Mouse (Mus musculus) hindbrain, postnatal 0 days (tissue): ENCODE measurements around the gene Tet1. TPM values are rescaled to one million over a fixed set of nuclear protein-coding genes. Genes with fewer than 3 reads are reported as not detected.
A peak's percentile ranks its signal among the peaks of the same experiment; 100 is the strongest.

ENCODE experiments used
- ATAC-seq: fragments of 200-750 bp; cut with Nextera tagmentation; 2 replicates; pipeline ENCODE4 v1.8.0; 2017; ENCODE audit warnings: mild to moderate bottlenecking, moderate TSS enrichment, moderate library complexity
- DNase-seq: peaks from one replicate; pipeline ENCODE4 v3.0.0-alpha.2; 2015; ENCODE audit warnings: low spot score
- H3K27ac ChIP-seq: fragments of 300-500 bp; sonication (generic); 2 replicates; pipeline ENCODE4 v1.5.1; 2014; ENCODE audit warnings: mild to moderate bottlenecking
- H3K27me3 ChIP-seq: fragments of 300-500 bp; sonication (generic); 2 replicates; pipeline ENCODE4 v1.6.1; 2014; ENCODE audit warnings: low read length, mixed read lengths; ENCODE audit not compliant: insufficient read depth
- H3K36me3 ChIP-seq: fragments of 300-500 bp; sonication (generic); 2 replicates; pipeline ENCODE4 v1.6.1; 2014; ENCODE audit warnings: low read length, mixed read lengths; ENCODE audit not compliant: insufficient read depth
- H3K4me1 ChIP-seq: fragments of 300-500 bp; sonication (generic); 2 replicates; pipeline ENCODE4 v1.6.1; 2014; ENCODE audit warnings: antibody characterized with exemption, low read length, mixed read lengths; ENCODE audit not compliant: insufficient read depth
- H3K4me2 ChIP-seq: fragments of 300-500 bp; sonication (generic); 2 replicates; pipeline ENCODE4 v1.6.1; 2014; ENCODE audit warnings: low read depth, mild to moderate bottlenecking, low read length, moderate library complexity, mixed read lengths
- H3K4me3 ChIP-seq: fragments of 300-500 bp; sonication (generic); 2 replicates; pipeline ENCODE4 v1.5.1; 2014; ENCODE audit warnings: low read length
- H3K9ac ChIP-seq: fragments of 300-500 bp; sonication (generic); replicated peaks from 2 replicates; pipeline ENCODE4 v1.6.1; 2014; ENCODE audit warnings: mild to moderate bottlenecking, low read length, moderate library complexity, mixed read lengths
- H3K9me3 ChIP-seq: fragments of 300-500 bp; sonication (generic); 2 replicates; pipeline ENCODE4 v1.6.1; 2016; ENCODE audit warnings: low read length, mixed read lengths
- CTCF ChIP-seq: IDR thresholded peaks from 2 replicates; pipeline ENCODE4 v1.5.1; 2016; ENCODE audit warnings: antibody characterized with exemption, control low read depth, low read depth
- WGBS: fragments of 180-500 bp; shearing (Covaris S2); extraction: QIAGEN DNeasy Blood & Tissue Kit; methylation state at CpG from one replicate; pipeline ENCODE4 v1.1.7; 2014; 5-methylcytosine and 5-hydroxymethylcytosine counted together
- polyA plus RNA-seq: library from polyadenylated mRNA; unstranded; fragments of >200 nt; fragmentation: Nextera tagmentation; extraction: Ambion mirVana; gene quantifications from 2 replicates; pipeline ENCODE4 v1.2.1, GENCODE M21; 2015
- total RNA-seq: library from RNA; depleted of rRNA; stranded (reverse); fragments of >200 nt; gene quantifications from 2 replicates; pipeline ENCODE4 v1.2.3, GENCODE M21; 2014

Gene Tet1
- total and polyA plus RNA-seq, 2 experiments from 2014 or later = 32.2 to 39.5 TPM

- H3K9me3 ChIP-seq = no peaks in the 10 kb centered on the region
- H3K27me3 ChIP-seq = no peaks in the 10 kb centered on the region
- H3K27ac ChIP-seq = no peak overlapping the region
- no peaks in the 10 kb centered on the region for H3K36me3 ChIP-seq
- H3K4me1 ChIP-seq = no peaks in the 10 kb centered on the region
- WGBS = 97% methylated on average over 4 of the region's 4 CpGs
- H3K4me3 ChIP-seq = no peak overlapping the region
- H3K9ac ChIP-seq = no peak overlapping the region
- H3K4me2 ChIP-seq = no peak overlapping the region
- TF ChIP-seq CTCF = no peak
- no peak for DNase-seq
- ATAC-seq = no peak
These were observed 8.7 kb downstream of the Tet1 start for GRCm38 (mm10) chr10:62900144-62900543.

GRCm38 (mm10) chr10:62898061-62898460, 10.7 kb downstream of the Tet1 start:
- H3K4me1 ChIP-seq = no peaks in the 10 kb centered on the region
- no peak for TF ChIP-seq CTCF
- no peaks in the 10 kb centered on the region for H3K9me3 ChIP-seq
- H3K27ac ChIP-seq = no peak overlapping the region
- no peaks in the 10 kb centered on the region for H3K36me3 ChIP-seq
- H3K4me2 ChIP-seq = no peak overlapping the region
- H3K4me3 ChIP-seq = no peak overlapping the region
- H3K27me3 ChIP-seq = no peaks in the 10 kb centered on the region
- ATAC-seq (no peak), DNase-seq (no peak)
- H3K9ac ChIP-seq = no peak overlapping the region
- WGBS = 89% methylated on average over 2 of the region's 2 CpGs

- H3K27me3 ChIP-seq = no peaks in the 10 kb centered on the region
- H3K36me3 ChIP-seq = no peaks in the 10 kb centered on the region
- TF ChIP-seq CTCF = no peak
- H3K4me3 ChIP-seq = no peak overlapping the region
- ATAC-seq = no peak
- WGBS = 95% methylated on average over 3 of the region's 3 CpGs
- no peaks in the 10 kb centered on the region for H3K9me3 ChIP-seq
- no peak overlapping the region for H3K9ac ChIP-seq
- no peak overlapping the region for H3K27ac ChIP-seq
- H3K4me1 ChIP-seq = no peaks in the 10 kb centered on the region
- DNase-seq = no peak
- no peak overlapping the region for H3K4me2 ChIP-seq
These were observed 11.4 kb downstream of the Tet1 start for GRCm38 (mm10) chr10:62897437-62897836.

- WGBS = 73% methylated on average over 4 of the region's 4 CpGs
- TF ChIP-seq CTCF = peak; percentile 38
- Histone ChIP-seq H3K27ac (no peak overlapping the region), H3K4me2 (no peak overlapping the region), H3K36me3 (no peaks in the 10 kb centered on the region), H3K4me1 (no peaks in the 10 kb centered on the region), H3K27me3 (no peaks in the 10 kb centered on the region), H3K9me3 (no peaks in the 10 kb centered on the region), H3K4me3 (no peak overlapping the region), H3K9ac (no peak overlapping the region)
- ATAC-seq = no peak
- DNase-seq = no peak
These were observed 12.0 kb downstream of the Tet1 start for GRCm38 (mm10) chr10:62896774-62897173.

- 79% methylated on average over 4 of the region's 4 CpGs for WGBS
- Histone ChIP-seq H3K4me1 (no peaks in the 10 kb centered on the region), H3K9ac (no peak overlapping the region), H3K36me3 (no peaks in the 10 kb centered on the region), H3K9me3 (no peaks in the 10 kb centered on the region), H3K27ac (no peak overlapping the region), H3K4me2 (no peak overlapping the region), H3K4me3 (no peak overlapping the region), H3K27me3 (no peaks in the 10 kb centered on the region)
- no peak for DNase-seq
- no peak for TF ChIP-seq CTCF
- no peak for ATAC-seq
These were observed 12.8 kb downstream of the Tet1 start for GRCm38 (mm10) chr10:62896035-62896434.

- no peak overlapping the region for H3K4me3 ChIP-seq
- ATAC-seq (no peak), DNase-seq (no peak)
- 80% methylated on average over 6 of the region's 6 CpGs for WGBS
- H3K4me2 ChIP-seq = no peak overlapping the region
- H3K9me3 ChIP-seq = no peaks in the 10 kb centered on the region
- H3K4me1 ChIP-seq = no peaks in the 10 kb centered on the region
- TF ChIP-seq CTCF = no peak
- H3K27me3 ChIP-seq = no peaks in the 10 kb centered on the region
- H3K9ac ChIP-seq = no peak overlapping the region
- H3K36me3 ChIP-seq = no peaks in the 10 kb centered on the region
- H3K27ac ChIP-seq = no peak overlapping the region
These were observed 13.4 kb downstream of the Tet1 start for GRCm38 (mm10) chr10:62895386-62895785.

GRCm38 (mm10) chr10:62894447-62894846, 14.3 kb downstream of the Tet1 start:
- TF ChIP-seq CTCF = no peak
- no peak overlapping the region for H3K4me3 ChIP-seq
- 76% methylated on average over 3 of the region's 3 CpGs for WGBS
- H3K9ac ChIP-seq = no peak overlapping the region
- H3K27ac ChIP-seq = no peak overlapping the region
- no peaks in the 10 kb centered on the region for H3K9me3 ChIP-seq
- DNase-seq (no peak), ATAC-seq (no peak)
- H3K4me1 ChIP-seq = no peaks in the 10 kb centered on the region
- H3K4me2 ChIP-seq = no peak overlapping the region
- no peaks in the 10 kb centered on the region for H3K27me3 ChIP-seq
- no peaks in the 10 kb centered on the region for H3K36me3 ChIP-seq
